Mouse (Mus musculus): ENCODE measurements around the gene Rbm41.

The Rbm41 gene

DNA sequence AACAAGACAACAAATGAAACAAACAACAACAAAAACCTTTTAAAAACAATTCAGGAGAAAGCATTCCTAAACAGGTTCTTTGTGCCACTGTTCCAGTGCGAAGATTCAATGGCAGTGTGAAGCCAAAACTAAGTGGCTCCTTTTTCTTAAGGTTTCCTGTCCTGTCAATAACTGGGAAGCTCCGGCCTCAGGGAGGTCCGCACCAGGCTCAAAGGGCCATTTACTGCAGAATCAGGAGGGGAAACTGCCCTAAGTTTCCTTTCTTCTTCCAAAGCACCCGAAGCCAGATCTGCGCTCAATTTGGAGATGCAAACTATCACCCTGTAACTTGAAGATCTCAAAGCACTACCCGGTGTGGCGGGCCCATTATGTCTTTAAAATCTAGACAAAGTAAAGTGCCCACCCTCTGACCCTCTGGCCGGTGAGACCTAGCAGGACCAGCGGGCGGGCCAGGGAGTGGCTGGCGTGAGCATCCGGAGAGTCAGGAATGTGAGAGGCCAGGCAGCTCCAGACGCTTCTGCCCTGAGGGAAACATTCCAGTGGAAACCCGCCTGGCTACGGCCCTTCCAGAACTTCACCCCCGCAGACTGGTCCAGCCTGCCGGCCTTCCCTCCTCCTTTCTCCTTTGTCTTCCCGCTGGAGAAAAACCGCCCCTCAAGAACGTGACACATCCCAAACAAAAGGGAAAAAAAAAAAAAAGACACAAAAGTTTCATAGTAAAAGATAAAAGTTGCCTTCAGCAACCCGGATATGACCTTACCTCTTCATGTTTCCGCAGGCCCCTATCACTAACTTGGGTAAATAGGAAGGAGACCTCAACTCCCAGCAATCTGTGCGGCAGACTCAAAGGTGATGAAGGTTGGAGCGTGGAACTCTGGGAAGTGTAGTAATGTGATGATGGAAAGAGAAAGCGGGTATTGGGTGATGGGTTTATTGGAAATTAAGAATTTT lies at the start of gene Rbm41:
TSS of gene Rbm41 (minus strand) at position 856 of the 951 bp plus-strand sequence.
- DNase-seq (ENCODE audit: low spot score in 2 of 2) = peak; percentile 60 to 64

DNA sequence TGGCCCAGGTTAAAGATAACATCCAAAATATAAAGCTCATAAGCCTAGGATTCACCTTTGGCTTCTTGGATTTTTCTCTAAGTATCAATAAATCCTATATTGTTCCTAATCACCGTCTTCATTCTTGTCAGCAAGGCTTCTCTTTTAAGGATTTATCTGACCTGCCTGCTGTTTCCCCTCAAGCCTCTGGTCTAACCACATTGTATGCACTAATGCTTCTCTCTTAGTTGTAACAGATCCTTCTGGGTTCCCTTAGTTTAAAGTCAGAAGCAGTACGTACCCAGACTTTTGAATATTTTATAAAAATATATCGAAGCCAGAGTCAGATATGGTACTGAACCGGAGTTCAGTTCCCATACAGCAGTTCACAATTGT lies 283 bp upstream of the Rbm41 start:
- DNase-seq (ENCODE audit: low spot score in 2 of 2) = no peak

DNA sequence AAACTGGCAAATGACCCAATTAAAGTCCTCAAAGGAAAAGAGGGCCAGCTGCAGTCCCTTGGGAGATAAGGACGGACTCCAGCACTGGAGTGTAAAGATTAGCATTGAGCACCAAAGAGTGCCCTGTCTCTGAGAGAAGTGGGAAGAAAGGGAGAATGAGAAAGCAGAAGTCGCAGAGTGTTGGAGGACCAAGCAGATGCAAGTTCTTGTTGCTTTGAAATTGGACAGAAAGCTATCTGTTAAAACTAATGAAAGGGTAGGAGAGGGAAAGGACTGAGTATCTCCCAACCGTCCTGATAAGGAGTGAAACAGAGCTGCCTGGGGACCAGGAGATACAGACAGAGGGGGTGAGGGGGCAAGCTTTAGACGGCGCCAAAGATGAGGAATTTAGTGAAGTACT lies 16.3 kb downstream of the Rbm41 start:
- no peak for DNase-seq (ENCODE audit: low spot score in 2 of 2)

DNA sequence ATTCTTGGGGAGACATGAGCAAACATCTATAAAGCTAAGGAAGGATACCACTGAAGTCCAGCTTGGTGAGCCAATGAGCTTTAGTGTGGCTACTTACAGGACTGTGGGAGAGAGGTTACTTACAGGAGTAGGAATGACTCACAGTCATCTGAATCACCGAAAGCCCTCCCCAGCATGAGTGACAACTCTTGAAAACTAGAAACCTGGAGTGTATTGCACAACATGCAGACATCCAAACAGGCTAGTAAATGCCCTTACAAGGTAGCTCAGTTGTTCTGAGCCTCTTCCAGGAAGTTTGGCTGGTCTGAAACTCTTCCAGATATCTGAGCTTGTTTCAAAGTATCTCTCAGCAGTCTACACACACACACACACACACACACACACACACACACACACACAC lies 64.9 kb downstream of the Rbm41 start:
- DNase-seq (ENCODE audit: low spot score in 2 of 2) = no peak

DNA sequence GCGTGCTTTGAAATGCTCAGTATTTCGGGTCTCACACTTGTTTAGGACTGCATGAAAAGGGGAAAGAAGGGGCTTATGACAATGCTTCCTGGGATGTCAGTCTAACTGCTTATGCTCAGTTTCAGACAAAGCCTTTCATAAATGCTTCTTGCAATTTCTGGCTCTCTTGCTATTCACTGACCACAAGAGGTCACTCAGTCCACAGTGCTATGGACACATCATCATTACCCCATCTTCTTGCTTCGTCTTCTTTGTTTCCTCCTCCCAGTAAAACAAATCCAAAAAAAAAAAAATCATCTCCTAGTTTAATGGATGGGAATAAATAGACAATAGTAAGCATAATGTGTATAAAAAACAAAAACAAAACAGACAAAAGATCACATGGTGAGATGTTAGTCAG lies 65.9 kb downstream of the Rbm41 start:
- DNase-seq (ENCODE audit: low spot score in 2 of 2) = peak in 1 of 2 experiments; percentile 19

DNA sequence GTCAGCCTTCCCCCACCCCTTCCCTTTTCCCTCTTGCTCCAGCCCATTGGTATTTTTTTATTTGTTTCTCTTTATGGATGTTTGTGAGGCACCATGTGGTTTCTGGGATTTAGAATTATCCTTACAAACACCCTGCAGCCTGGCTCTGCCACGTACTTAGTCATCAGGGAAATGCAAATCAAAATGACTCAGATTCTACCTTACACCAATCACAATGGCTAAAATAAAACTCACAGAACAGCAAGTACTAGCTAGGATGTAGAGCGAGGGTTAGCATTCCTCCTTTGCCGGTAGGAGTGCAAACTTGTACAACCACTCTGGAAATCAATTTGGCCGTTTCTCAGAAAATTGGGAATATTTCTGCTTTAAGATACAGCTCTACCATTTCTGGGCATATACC lies 77.8 kb downstream of the Rbm41 start:
- no peak for DNase-seq (ENCODE audit: low spot score in 2 of 2)

DNA sequence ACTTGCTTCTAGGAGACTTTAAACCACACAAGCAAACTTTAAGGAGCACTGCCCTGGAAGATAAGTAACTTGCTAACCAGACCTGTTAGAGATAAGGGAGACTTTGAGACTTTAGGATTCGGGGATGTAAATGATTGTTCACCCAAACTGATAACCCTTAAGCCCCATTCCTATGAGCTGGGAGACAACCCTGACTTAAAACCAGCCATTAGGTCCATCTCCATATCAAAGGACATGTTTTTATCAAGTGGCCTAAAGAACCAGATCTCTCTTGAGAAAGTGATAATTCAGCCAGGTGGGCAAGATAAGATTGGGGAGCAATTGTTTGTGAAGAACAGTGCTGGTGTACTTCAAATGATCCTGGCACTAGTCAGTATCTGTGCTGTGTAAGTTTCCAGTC lies 107.0 kb downstream of the Rbm41 start:
- no peak for DNase-seq (ENCODE audit: low spot score in 2 of 2)

DNA sequence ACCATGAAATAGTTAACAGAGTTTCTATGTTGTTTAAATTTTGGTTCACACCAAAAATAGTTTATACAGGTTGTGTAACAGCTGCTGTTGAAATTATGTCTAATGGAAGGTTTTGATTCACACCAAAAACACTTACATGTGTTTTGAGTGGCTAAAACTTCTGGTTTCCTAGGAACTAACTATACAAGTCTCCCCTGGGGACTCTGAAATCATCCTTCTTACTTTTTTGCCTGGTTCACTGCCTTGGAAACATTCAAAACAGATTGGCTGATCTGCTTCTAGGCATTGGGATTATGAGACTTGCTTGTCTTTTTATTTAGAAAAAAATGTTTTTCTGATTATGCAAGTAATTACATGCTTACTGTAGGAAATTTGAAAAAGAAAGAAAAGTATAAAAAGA lies 115.2 kb downstream of the Rbm41 start:
- DNase-seq (ENCODE audit: low spot score in 2 of 2) = no peak

DNA sequence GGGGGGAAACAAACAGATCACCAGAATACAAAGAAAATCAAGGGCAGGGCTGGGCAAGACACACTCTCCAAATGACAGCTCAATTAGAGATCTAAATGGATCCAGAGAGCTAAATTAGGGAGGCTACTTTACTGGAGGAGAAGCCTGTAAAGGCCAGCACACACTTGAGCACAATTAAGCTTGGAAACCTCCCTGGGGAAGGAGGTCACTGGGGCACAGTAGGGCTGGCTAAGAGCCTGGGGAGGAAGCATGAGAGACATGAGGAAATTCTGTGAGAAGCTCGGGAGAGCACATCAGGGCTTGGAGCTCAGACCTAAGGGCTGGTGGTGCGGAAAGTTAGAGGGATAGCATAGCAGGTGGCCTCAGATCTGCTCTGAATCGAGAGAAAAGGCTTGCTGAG lies 120.5 kb downstream of the Rbm41 start:
- DNase-seq (ENCODE audit: low spot score in 2 of 2) = no peak

DNA sequence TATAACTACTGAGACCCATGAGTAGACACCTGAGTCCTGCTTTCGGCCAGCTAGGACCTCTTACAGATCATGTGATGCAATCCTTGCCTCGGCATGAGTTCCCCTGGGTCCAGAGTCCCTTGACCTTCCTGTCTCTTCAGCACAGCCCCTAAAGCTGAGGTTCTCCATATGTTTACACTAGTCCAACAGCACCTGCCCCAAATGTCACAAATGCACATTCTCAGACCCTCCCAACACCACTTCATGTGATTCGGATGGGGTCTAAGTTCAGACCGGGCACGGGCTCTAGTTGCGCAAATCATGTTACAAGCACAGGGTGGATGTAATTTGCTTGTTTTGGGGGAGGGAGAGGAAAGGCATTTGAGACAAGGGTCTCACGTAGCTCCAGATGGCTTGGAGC lies 121.3 kb downstream of the Rbm41 start:
- DNase-seq (ENCODE audit: low spot score in 2 of 2) = no peak

DNA sequence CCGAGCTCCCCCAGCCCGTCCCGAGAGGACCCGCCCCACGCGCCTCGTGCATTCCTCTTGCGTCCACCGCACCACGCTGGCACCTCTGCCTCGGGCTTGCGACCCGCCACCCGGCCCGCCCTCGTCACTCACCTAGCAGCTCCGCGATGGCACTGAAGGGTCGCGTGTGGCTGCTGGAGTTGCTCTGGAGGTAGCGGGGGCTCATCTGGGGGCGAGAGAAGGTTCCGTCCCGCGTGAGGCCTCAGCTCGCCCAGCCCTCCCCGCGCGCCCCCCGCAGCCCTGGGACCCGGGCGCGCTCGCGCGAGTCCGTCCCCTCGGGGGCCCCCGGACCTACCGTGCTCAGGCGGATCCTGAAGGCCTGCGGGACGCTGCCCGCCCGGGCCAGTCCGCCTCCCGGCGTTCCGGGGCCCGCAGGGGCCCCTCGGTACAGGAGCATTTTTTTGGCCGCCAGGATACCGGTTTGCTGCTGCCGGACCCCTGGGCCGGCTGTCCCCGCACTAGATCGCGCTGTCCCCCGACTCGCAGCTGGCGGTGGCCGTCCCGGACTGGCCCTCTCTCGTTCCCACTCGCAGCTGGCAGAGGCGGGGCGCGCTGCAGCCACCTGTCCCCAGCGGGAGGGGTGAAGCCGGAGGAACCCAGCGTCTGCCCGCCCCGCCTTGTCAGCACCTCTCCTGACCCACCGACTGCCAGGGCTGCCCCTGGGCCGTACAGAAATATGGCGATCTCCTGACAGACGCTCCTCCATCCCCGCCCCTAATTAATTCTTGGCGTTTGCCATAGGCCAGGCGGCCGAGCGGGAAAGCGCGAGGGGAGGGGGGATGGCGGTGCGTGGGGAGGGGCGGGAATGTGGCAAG lies 127.2 kb downstream of the Rbm41 start, which contains the start of gene Morc4:
TSS of gene Morc4 (minus strand) at position 740 of the 854 bp plus-strand sequence.
- DNase-seq (ENCODE audit: low spot score in 2 of 2) = peak; percentile 49 to 60

DNA sequence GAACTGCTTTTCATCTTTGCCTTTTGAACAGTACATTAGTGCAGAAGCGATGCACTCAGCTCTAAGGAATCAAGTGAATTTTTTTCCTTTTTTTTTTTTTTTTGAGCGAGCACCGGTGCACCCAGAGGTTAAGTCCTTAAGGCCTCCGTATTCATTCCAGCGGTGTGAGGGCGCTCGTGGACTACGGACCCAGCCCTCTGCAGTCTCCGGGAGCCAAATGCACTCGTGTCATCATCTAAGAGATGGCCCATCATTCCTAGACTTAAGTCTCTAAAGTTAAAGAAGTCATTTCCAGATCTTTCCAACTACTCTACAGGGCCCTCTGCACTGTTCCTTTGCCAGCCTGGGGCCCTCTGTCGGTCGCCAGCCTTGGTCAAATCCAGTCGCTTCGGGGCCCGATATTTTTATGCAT lies 128.1 kb downstream of the Rbm41 start:
- peak; percentile 19 to 22 for DNase-seq (ENCODE audit: low spot score in 2 of 2)

DNA sequence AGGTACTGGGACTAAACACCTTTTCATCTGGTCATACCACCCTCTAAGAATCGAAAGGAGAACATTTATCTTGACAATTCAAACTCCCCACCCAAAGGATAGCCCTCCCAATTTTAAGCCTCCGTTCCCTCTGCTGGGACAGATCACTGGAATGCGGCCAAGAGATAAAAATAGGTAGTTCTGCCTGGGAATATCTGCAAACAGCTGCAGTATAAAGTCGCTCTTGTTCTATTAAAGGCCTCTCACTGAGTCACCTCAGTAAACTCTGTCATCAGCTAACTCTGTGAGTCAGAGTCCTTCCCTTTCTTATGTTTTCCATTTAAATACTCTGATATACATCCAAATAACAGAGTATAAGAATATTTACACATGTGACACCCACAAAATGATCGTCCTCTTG lies 139.0 kb downstream of the Rbm41 start:
- DNase-seq (ENCODE audit: low spot score in 2 of 2) = no peak

DNA sequence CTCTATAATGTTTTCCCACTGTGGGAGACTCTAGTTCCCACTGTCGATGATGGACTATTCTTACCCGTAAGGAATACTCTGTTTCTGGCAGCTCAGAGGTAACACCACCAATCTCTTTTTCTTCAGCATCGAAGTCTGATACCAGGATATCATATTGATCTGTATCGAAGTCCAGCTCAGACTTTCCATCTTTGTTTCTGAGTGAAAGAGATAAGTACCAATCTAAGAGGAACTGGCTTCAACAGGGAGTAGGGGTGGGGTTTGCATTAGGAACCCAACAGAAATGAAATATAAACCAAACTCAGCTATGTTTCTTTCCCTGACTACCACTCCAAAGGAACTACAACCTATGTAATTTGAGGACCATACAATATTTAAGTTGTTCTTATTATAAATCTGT lies 143.6 kb downstream of the Rbm41 start:
- no peak for DNase-seq (ENCODE audit: low spot score in 2 of 2)

DNA sequence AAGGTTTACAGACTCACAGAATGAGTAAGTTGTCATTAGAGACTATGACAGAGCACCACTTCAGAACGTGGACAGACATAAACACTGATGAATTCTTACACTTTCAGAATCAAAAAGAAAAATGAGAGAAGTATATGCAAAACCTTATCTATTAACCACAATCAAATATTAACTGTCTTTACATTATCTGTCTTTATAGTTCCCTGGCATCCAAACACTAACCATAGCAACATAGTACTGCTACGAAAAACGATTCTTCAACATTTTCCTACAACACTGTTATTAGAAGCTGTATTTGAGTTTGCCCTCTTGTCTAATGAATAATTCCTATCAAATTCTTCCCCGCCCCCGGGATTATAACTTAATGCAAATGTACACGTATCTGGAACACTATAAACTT lies 157.3 kb downstream of the Rbm41 start:
- no peak for DNase-seq (ENCODE audit: low spot score in 2 of 2)

Measured in right cerebral cortex, postnatal 10 days (tissue).